ENCODE assay signal across 8 mouse cellular contexts in genomic region chr2:27740091-27740608, GRCm38 (mm10).
DNase-seq lines count a peak whose midpoint lies in the region; ATAC-seq lines count a peak whose summit lies in the region.

No protein-coding gene starts in this region.

- 2% methylated on average over 16 of the region's 16 CpGs for WGBS in hindbrain, embryonic 15.5 days

- H3K27me3 ChIP-seq in hindbrain, embryonic 15.5 days, result no peaks in the 10 kb centered on the region

- H3K9ac ChIP-seq in hindbrain, embryonic 15.5 days, result peak overlapping the region; percentile 25

- DNase-seq in WW6 (ENCODE audit: low read depth, low spot score), result peak; percentile 49
- peak; percentile 90 for DNase-seq in gastrocnemius, adult 18-20 months (ENCODE audit: low spot score)
- DNase-seq in left cerebral cortex, adult 18-20 months (ENCODE audit: low spot score in 2 of 2), result peak; percentile 75 to 86
- peak; percentile 89 for DNase-seq in lung, postnatal 36 days
- DNase-seq in retina, embryonic 14.5 days (ENCODE audit: low spot score), result peak; percentile 92
- DNase-seq in thymus, postnatal 36 days, result peak; percentile 61 to 68

- H3K9me3 ChIP-seq in hindbrain, embryonic 15.5 days, result no peaks in the 10 kb centered on the region

- no peak overlapping the region for H3K4me3 ChIP-seq in hindbrain, embryonic 15.5 days

- peak; percentile 90 for ATAC-seq in common myeloid progenitor, adult 5-6 weeks (replicated peaks; ENCODE audit: low read depth, poor library complexity, severe bottlenecking)
- ATAC-seq in hindbrain, embryonic 15.5 days (ENCODE audit: low FRiP score, low read depth), result peak; percentile 85

- peak overlapping the region; percentile 40 for H3K27ac ChIP-seq in hindbrain, embryonic 15.5 days (replicated peaks)

- H3K4me1 ChIP-seq in hindbrain, embryonic 15.5 days (replicated peaks), result peaks cover 39% of the 10 kb centered on the region

- no peaks in the 10 kb centered on the region for H3K36me3 ChIP-seq in hindbrain, embryonic 15.5 days

- H3K4me2 ChIP-seq in hindbrain, embryonic 15.5 days, result peak overlapping the region; percentile 30
